Mouse (Mus musculus) v-Abl transformed pro-B cells (cell line): ENCODE data around the gene Hemgn.

Source experiments
- in situ Hi-C, 2 experiments: fragments of 400-800 bp; cut with MboI; formaldehyde crosslinking; loops; one replicate each; pipeline ENCODE4 v1.15.1; 2025; ENCODE audit not compliant: unreplicated experiment in 2 of 2

Gene Hemgn

GRCm38 (mm10) chr4:46369070-46369469 lies 44.2 kb downstream of the Hemgn start:
- in situ Hi-C loops: loop anchor here in 1 of 2 experiments (25.0 kb wide), 1 partner anchor 668 kb away; no protein-coding TSS in a partner anchor

GRCm38 (mm10) chr4:46367487-46367959 lies 45.8 kb downstream of the Hemgn start:
- in situ Hi-C loops: loop anchor here in 1 of 2 experiments (25.0 kb wide), 1 partner anchor 670 kb away; no protein-coding TSS in a partner anchor

GRCm38 (mm10) chr4:46364360-46364759 lies 48.9 kb downstream of the Hemgn start:
- in situ Hi-C loops: loop anchor here in 1 of 2 experiments (25.0 kb wide), 1 partner anchor 673 kb away; no protein-coding TSS in a partner anchor

- in situ Hi-C loops: loop anchor here in 1 of 2 experiments (25.0 kb wide), 1 partner anchor 676 kb away; no protein-coding TSS in a partner anchor
These were observed 52.0 kb downstream of the Hemgn start for GRCm38 (mm10) chr4:46361258-46361657.

GRCm38 (mm10) chr4:46359539-46360253 lies 53.6 kb downstream of the Hemgn start:
- in situ Hi-C loops: loop anchor here (10.0 to 25.0 kb wide), 3 partner anchors 145 to 685 kb away; no protein-coding TSS in a partner anchor

- in situ Hi-C loops: loop anchor here (10.0 to 25.0 kb wide), 3 partner anchors 142 to 688 kb away; no protein-coding TSS in a partner anchor
These were observed 56.8 kb downstream of the Hemgn start for GRCm38 (mm10) chr4:46356351-46357133.

GRCm38 (mm10) chr4:46353045-46353444 lies 60.3 kb downstream of the Hemgn start:
- in situ Hi-C loops: loop anchor here (10.0 to 25.0 kb wide), 3 partner anchors 138 to 692 kb away; no protein-coding TSS in a partner anchor

- in situ Hi-C loops: no loop called here
These were observed 63.8 kb downstream of the Hemgn start for GRCm38 (mm10) chr4:46349530-46349929.

GRCm38 (mm10) chr4:46348897-46349296 lies 64.4 kb downstream of the Hemgn start:
- in situ Hi-C loops: no loop called here

GRCm38 (mm10) chr4:46347580-46348515 lies 65.5 kb downstream of the Hemgn start:
- in situ Hi-C loops: no loop called here

GRCm38 (mm10) chr4:46347141-46347540 lies 66.2 kb downstream of the Hemgn start:
- in situ Hi-C loops: no loop called here

GRCm38 (mm10) chr4:46346221-46346620 lies 67.1 kb downstream of the Hemgn start:
- in situ Hi-C loops: no loop called here

- in situ Hi-C loops: no loop called here
These were observed 67.6 kb downstream of the Hemgn start for GRCm38 (mm10) chr4:46345773-46346100.

- in situ Hi-C loops: no loop called here
These were observed 68.1 kb downstream of the Hemgn start for GRCm38 (mm10) chr4:46345056-46345772.

GRCm38 (mm10) chr4:46344288-46344687 lies 69.0 kb downstream of the Hemgn start:
- in situ Hi-C loops: no loop called here
